Mouse (Mus musculus): ENCODE measurements around the gene Acer1. TPM values are rescaled to one million over a fixed set of nuclear protein-coding genes. Genes with fewer than 3 reads are reported as not detected.

Acer1 gene
- polyA plus RNA-seq, 1 experiment, result not detected

GRCm38 (mm10) chr17:56979524-56979923 is 2.4 kb downstream of the Acer1 start:
- no peak for TF ChIP-seq CTCF (conservative IDR thresholded peaks at IDR 0.05; ENCODE audit: insufficient read depth, insufficient read length, low read depth, low read length)
- TF ChIP-seq POLR2A (IDR thresholded peaks at IDR 0.05; ENCODE audit: low read depth, low read length), result no peak
- H3K27me3 ChIP-seq (replicated peaks; ENCODE audit: control insufficient read depth, insufficient read depth, low read length), result no peaks in the 10 kb centered on the region
- H3K36me3 ChIP-seq (ENCODE audit: control insufficient read depth, insufficient read depth, low read length), result no peaks in the 10 kb centered on the region
- H3K4me3 ChIP-seq (ENCODE audit: insufficient read depth, low read depth, low read length), result no peak overlapping the region
- WGBS, result 30% methylated on average over 7 of the region's 8 CpGs
- H3K27ac ChIP-seq (ENCODE audit: insufficient read depth, low read depth, low read length), result no peak overlapping the region
- H3K4me1 ChIP-seq (ENCODE audit: control insufficient read depth, insufficient read depth, low read length), result no peaks in the 10 kb centered on the region
- DNase-seq, result no peak

- H3K36me3 ChIP-seq (ENCODE audit: control insufficient read depth, insufficient read depth, low read length), result no peaks in the 10 kb centered on the region
- 70% methylated on average over 8 of the region's 8 CpGs for WGBS
- DNase-seq, result no peak
- no peak overlapping the region for H3K4me3 ChIP-seq (ENCODE audit: insufficient read depth, low read depth, low read length)
- no peaks in the 10 kb centered on the region for H3K4me1 ChIP-seq (ENCODE audit: control insufficient read depth, insufficient read depth, low read length)
- no peaks in the 10 kb centered on the region for H3K27me3 ChIP-seq (replicated peaks; ENCODE audit: control insufficient read depth, insufficient read depth, low read length)
- TF ChIP-seq POLR2A (IDR thresholded peaks at IDR 0.05; ENCODE audit: low read depth, low read length) (no peak), CTCF (conservative IDR thresholded peaks at IDR 0.05; ENCODE audit: insufficient read depth, insufficient read length, low read depth, low read length) (no peak)
- H3K27ac ChIP-seq (ENCODE audit: insufficient read depth, low read depth, low read length), result no peak overlapping the region
Measured at GRCm38 (mm10) chr17:56976531-56977390, 5.2 kb downstream of the Acer1 start.

DNA sequence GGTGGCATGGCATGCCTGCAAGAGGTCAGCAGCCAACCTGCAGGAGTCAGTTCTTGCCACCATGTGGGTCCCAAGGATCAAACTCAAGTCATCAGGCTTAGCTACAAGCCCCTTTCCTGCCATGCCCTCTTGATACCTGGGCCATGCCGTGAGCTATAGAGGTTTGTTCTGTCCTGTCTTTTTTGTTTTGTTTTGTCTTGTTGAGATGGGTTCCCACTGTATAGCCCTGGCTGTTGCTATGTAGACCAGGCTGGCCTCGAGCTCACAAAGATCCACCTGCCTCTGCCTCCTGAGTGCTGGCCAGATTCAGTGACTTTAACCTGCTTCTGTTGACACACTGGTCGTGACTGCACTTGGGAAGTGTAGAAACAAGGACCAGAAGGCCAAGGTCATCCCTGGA is 6.5 kb downstream of the Acer1 start:
- DNase-seq, result no peak
- Histone ChIP-seq H3K36me3 (ENCODE audit: control insufficient read depth, insufficient read depth, low read length) (no peaks in the 10 kb centered on the region), H3K4me3 (ENCODE audit: insufficient read depth, low read depth, low read length) (no peak overlapping the region), H3K4me1 (ENCODE audit: control insufficient read depth, insufficient read depth, low read length) (no peaks in the 10 kb centered on the region), H3K27ac (ENCODE audit: insufficient read depth, low read depth, low read length) (no peak overlapping the region), H3K27me3 (replicated peaks; ENCODE audit: control insufficient read depth, insufficient read depth, low read length) (no peaks in the 10 kb centered on the region)
- 80% methylated on average over 3 of the region's 3 CpGs for WGBS
- no peak for TF ChIP-seq CTCF (conservative IDR thresholded peaks at IDR 0.05; ENCODE audit: insufficient read depth, insufficient read length, low read depth, low read length)
- no peak for TF ChIP-seq POLR2A (IDR thresholded peaks at IDR 0.05; ENCODE audit: low read depth, low read length)

DNA sequence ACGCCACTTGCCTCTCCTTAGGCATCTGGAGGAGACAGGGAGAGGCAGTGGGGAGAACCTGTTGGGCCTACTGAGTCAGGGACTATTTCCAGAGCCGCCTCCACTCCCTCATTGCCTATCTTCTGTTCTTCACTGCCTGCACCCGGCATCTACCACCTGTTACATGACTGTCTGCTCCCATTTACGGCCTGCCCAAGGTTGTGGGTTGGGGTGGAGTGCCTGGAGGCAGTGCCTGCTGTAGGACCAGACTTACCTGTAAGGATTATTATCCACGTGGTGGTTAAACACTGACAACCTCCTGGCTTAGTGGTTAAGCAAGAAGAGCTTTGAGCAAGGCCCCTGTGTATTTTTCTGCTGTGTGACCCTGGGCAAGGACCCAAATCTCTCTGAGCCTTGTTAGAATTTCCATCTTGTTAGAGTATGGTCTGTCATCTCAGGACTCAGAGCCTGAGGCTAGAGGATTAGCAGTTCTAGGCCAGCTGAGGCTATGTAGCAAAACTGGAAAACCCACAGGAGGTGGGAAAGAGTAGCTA is 7.2 kb downstream of the Acer1 start:
- H3K4me1 ChIP-seq (ENCODE audit: control insufficient read depth, insufficient read depth, low read length), result no peaks in the 10 kb centered on the region
- no peaks in the 10 kb centered on the region for H3K36me3 ChIP-seq (ENCODE audit: control insufficient read depth, insufficient read depth, low read length)
- 74% methylated on average over 5 of the region's 5 CpGs for WGBS
- no peak overlapping the region for H3K4me3 ChIP-seq (ENCODE audit: insufficient read depth, low read depth, low read length)
- TF ChIP-seq CTCF (conservative IDR thresholded peaks at IDR 0.05; ENCODE audit: insufficient read depth, insufficient read length, low read depth, low read length), result no peak
- TF ChIP-seq POLR2A (IDR thresholded peaks at IDR 0.05; ENCODE audit: low read depth, low read length), result no peak
- DNase-seq, result no peak
- no peak overlapping the region for H3K27ac ChIP-seq (ENCODE audit: insufficient read depth, low read depth, low read length)
- H3K27me3 ChIP-seq (replicated peaks; ENCODE audit: control insufficient read depth, insufficient read depth, low read length), result no peaks in the 10 kb centered on the region

DNA sequence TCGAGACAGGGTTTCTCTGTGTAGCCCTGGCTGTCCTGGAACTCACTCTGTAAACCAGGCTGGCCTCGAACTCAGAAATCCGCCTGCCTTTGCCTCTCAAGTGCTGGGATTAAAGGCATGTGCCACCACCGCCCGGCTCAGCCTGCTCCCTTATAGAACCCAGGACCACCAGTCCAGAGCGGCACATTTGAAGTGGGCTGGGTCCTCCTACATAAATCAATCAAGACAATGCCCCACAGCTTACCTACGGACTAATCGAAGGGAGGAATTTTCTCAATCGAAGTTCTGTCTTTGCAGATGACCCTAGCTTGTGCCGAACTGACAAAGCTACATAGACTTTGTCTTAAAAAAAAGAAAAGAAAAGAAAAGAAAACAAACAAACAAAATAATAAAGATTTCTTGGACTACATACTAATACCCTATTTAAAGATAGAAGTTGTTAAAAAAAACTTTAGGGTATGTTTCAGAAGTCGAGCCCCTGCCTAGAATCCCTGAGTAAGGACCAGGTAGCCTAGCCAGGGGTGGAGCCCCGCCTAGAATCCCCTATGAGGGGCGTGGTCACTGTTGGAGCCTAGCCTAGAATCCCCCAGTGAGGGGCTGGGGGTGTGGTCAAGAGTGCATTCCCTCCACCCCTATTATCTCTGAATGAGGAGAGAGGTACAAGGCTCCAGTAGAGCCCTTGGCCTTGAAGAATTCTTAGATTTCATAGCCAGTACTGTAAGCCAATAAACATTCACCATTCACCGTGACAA is 7.8 kb downstream of the Acer1 start:
- H3K4me1 ChIP-seq (ENCODE audit: control insufficient read depth, insufficient read depth, low read length), result no peaks in the 10 kb centered on the region
- H3K36me3 ChIP-seq (ENCODE audit: control insufficient read depth, insufficient read depth, low read length), result no peaks in the 10 kb centered on the region
- 72% methylated on average over 13 of the region's 14 CpGs for WGBS
- no peak for DNase-seq
- no peak overlapping the region for H3K4me3 ChIP-seq (ENCODE audit: insufficient read depth, low read depth, low read length)
- H3K27ac ChIP-seq (ENCODE audit: insufficient read depth, low read depth, low read length), result no peak overlapping the region
- H3K27me3 ChIP-seq (replicated peaks; ENCODE audit: control insufficient read depth, insufficient read depth, low read length), result no peaks in the 10 kb centered on the region
- TF ChIP-seq CTCF (conservative IDR thresholded peaks at IDR 0.05; ENCODE audit: insufficient read depth, insufficient read length, low read depth, low read length) (no peak), POLR2A (IDR thresholded peaks at IDR 0.05; ENCODE audit: low read depth, low read length) (no peak)

DNA sequence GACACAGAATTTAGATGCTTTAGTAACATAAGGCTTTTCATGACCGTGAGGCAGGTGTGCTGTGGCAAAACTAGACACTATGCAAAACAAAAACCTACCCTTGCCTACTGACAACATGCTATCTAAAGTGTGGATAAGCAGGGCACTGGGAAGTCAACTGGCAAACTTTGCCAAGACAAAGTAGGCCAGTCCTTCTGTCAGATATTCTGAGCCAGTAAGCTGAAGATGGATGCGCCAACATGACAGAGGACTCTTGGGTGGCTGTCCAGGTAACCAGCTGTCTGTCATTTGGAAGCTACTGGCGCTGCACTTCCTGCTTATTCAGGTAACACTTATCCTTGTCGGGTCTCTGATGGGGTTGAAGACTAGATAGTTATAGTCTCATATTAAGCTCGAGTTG is 11.8 kb downstream of the Acer1 start:
- Histone ChIP-seq H3K27me3 (replicated peaks; ENCODE audit: control insufficient read depth, insufficient read depth, low read length) (no peaks in the 10 kb centered on the region), H3K4me3 (ENCODE audit: insufficient read depth, low read depth, low read length) (no peak overlapping the region), H3K4me1 (ENCODE audit: control insufficient read depth, insufficient read depth, low read length) (no peaks in the 10 kb centered on the region), H3K36me3 (ENCODE audit: control insufficient read depth, insufficient read depth, low read length) (no peaks in the 10 kb centered on the region), H3K27ac (ENCODE audit: insufficient read depth, low read depth, low read length) (no peak overlapping the region)
- 67% methylated on average over 5 of the region's 5 CpGs for WGBS
- no peak for DNase-seq
- no peak for TF ChIP-seq POLR2A (IDR thresholded peaks at IDR 0.05; ENCODE audit: low read depth, low read length)
- TF ChIP-seq CTCF (conservative IDR thresholded peaks at IDR 0.05; ENCODE audit: insufficient read depth, insufficient read length, low read depth, low read length), result no peak

GRCm38 (mm10) chr17:56969321-56969720 is 12.6 kb downstream of the Acer1 start:
- no peaks in the 10 kb centered on the region for H3K4me1 ChIP-seq (ENCODE audit: control insufficient read depth, insufficient read depth, low read length)
- H3K27me3 ChIP-seq (replicated peaks; ENCODE audit: control insufficient read depth, insufficient read depth, low read length), result no peaks in the 10 kb centered on the region
- no peak overlapping the region for H3K27ac ChIP-seq (ENCODE audit: insufficient read depth, low read depth, low read length)
- no peaks in the 10 kb centered on the region for H3K36me3 ChIP-seq (ENCODE audit: control insufficient read depth, insufficient read depth, low read length)
- 49% methylated on average over 3 of the region's 3 CpGs for WGBS
- no peak overlapping the region for H3K4me3 ChIP-seq (ENCODE audit: insufficient read depth, low read depth, low read length)
- no peak for DNase-seq
- no peak for TF ChIP-seq CTCF (conservative IDR thresholded peaks at IDR 0.05; ENCODE audit: insufficient read depth, insufficient read length, low read depth, low read length)
- no peak for TF ChIP-seq POLR2A (IDR thresholded peaks at IDR 0.05; ENCODE audit: low read depth, low read length)
